Mouse (Mus musculus) activated CD4-positive, CD25-positive, alpha-beta regulatory T cell, adult 4 months (primary cell): Measurements from ENCODE around the gene Krt10. TPM values are rescaled to one million over a fixed set of nuclear protein-coding genes. Genes with fewer than 3 reads are reported as not detected.

Experiments
- ATAC-seq: one replicate; pipeline ENCODE4 v1.8.0; 2017
- polyA plus RNA-seq, 2 experiments: library from polyadenylated mRNA; unstranded; fragments of 100-300 nt; shearing (Covaris generic); gene quantifications; one replicate each; pipeline ENCODE4 v1.2.1; 2017

The Krt10 gene
- polyA plus RNA-seq, 2 experiments from 2014 or later = 3.6 to 4.2 TPM

DNA sequence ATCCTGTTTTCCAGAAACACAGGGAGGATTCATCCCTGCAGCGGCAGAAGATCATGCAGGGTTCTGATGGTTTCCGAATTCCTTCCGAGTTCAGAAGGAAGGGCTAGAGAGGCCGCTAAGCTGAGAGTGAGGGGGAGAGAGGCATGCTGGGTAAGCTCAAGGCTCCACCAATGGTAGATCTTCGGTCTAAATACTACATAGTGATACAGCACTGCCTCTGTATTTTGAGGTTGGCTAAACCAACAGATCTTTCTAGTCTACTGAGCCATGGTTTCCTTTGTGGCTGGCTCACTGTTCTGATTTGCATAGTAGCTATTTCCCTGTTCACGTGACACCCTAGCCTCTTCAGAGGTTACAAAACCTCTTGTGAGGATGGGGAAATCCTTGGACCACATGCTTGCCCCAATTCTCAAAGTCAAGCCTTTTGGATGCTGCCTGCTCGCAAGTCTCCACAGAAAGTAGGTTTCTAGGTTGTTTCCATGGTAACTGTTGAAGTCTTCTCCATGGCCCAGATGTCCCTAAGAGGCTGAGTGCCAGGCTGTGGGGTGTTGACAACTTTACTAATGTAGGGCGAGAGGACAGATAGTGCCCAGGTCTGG lies 19.2 kb downstream of the Krt10 start:
- no peak for ATAC-seq

DNA sequence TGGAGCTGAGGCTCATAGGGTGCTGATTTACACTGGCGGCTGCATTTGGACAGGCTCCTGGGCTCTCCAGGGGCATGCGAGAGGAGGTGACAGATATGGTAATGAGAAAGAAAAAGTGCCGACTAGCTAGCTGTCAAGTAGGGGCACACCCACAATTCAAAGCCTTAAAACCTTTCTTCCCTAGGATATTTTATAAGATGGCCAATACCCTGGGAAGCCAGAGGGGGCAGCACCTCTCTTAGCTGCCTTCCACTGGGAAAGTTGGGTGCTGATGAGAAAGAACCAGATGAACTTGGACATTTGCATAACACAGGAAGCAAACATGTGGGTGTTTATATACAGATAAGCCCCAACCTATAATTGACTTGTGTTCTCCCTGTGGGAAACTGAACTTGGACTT lies 19.9 kb downstream of the Krt10 start:
- ATAC-seq = no peak

GRCm38 (mm10) chr11:99366791-99367190 lies 22.4 kb downstream of the Krt10 start:
- ATAC-seq = no peak

DNA sequence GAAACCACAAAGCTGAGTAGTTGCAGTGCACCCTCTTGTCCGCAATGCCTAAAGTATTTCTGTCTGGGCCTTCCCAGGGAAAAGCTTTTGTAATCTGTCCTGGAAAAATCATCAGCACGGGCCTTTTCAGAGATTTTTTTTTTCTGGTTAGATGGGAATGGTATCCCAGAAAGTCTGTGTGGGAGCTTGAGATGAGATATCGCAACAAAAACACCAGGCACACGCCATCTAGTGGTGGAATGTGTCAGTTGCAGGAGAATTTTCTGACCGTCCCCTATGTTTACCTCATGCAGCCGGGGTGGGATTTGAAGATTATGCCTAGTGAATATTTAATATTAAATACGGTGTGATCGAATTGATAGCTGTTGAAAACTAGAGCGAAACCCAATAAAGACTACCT lies 24.8 kb downstream of the Krt10 start:
- no peak for ATAC-seq

GRCm38 (mm10) chr11:99361423-99361822 lies 27.7 kb downstream of the Krt10 start:
- ATAC-seq = no peak

GRCm38 (mm10) chr11:99351004-99351403 lies 38.2 kb downstream of the Krt10 start, which contains the start of gene Krt27:
TSS of gene Krt27 (minus strand) at chr11:99351104.
- no peak for ATAC-seq

GRCm38 (mm10) chr11:99339299-99339847 lies 49.8 kb downstream of the Krt10 start:
- ATAC-seq = no peak

- no peak for ATAC-seq
These were observed 51.3 kb downstream of the Krt10 start, which contains the start of gene Krt26 for GRCm38 (mm10) chr11:99337866-99338265. TSS of gene Krt26 (minus strand) at chr11:99337966.

Other genes with a start within 250 kb of the Krt10 start
- gene Ccr7, start 234.3 kb downstream of the Krt10 start, polyA plus RNA-seq = 100 to 1,000 TPM; 243 to 261 TPM
- gene Smarce1, start 158.3 kb downstream of the Krt10 start, polyA plus RNA-seq = 100 to 1,000 TPM; 133 to 172 TPM
- gene Krt222, start 145.3 kb downstream of the Krt10 start, polyA plus RNA-seq = 1 to 10 TPM; 1.4 to 1.7 TPM
- gene Krt24, start 104.1 kb downstream of the Krt10 start, polyA plus RNA-seq = not detected
- gene Krt25, start 66.4 kb downstream of the Krt10 start, polyA plus RNA-seq = not detected
- not detected for gene Krt26, start 51.4 kb downstream of the Krt10 start, polyA plus RNA-seq
- gene Krt27, start 38.3 kb downstream of the Krt10 start, polyA plus RNA-seq = under 1 TPM in 1 of 2 experiments, not detected in 1; 0.21 TPM
- not detected for gene Krt28, start 14.5 kb downstream of the Krt10 start, polyA plus RNA-seq
- gene Krt12, start 32.9 kb upstream of the Krt10 start, polyA plus RNA-seq = not detected
- gene Krt20, start 48.8 kb upstream of the Krt10 start, polyA plus RNA-seq = under 1 TPM in 1 of 2 experiments, not detected in 1; 0.17 TPM
- gene Krt23, start 103.8 kb upstream of the Krt10 start, polyA plus RNA-seq = not detected
- not detected for gene Krt39, start 132.0 kb upstream of the Krt10 start, polyA plus RNA-seq
- not detected for gene Krt40, start 153.8 kb upstream of the Krt10 start, polyA plus RNA-seq
- not detected for gene Krtap3-3, start 161.5 kb upstream of the Krt10 start, polyA plus RNA-seq
- gene Krtap3-2, start 167.5 kb upstream of the Krt10 start, polyA plus RNA-seq = not detected
- not detected for gene Gm11939, start 170.1 kb upstream of the Krt10 start, polyA plus RNA-seq
- not detected for gene Krtap3-1, start 177.3 kb upstream of the Krt10 start, polyA plus RNA-seq
- not detected for gene Krtap1-5, start 191.7 kb upstream of the Krt10 start, polyA plus RNA-seq
- not detected for gene Krtap1-4, start 194.3 kb upstream of the Krt10 start, polyA plus RNA-seq
- gene Krtap1-3, start 202.0 kb upstream of the Krt10 start, polyA plus RNA-seq = not detected
- not detected for gene Krtap9-3, start 208.7 kb upstream of the Krt10 start, polyA plus RNA-seq
- not detected for gene Gm11938, start 213.9 kb upstream of the Krt10 start, polyA plus RNA-seq
- not detected for gene Gm11937, start 220.8 kb upstream of the Krt10 start, polyA plus RNA-seq
- not detected for gene Krtap2-4, start 225.5 kb upstream of the Krt10 start, polyA plus RNA-seq
- not detected for gene Gm11562, start 231.1 kb upstream of the Krt10 start, polyA plus RNA-seq
- not detected for gene Krtap4-1, start 238.9 kb upstream of the Krt10 start, polyA plus RNA-seq
- gene Krtap4-2, start 245.7 kb upstream of the Krt10 start, polyA plus RNA-seq = not detected